Mouse (Mus musculus) thymus, postnatal 14 days (tissue): ENCODE data around the gene Sfr1.
A peak's percentile ranks its signal among the peaks of the same experiment; 100 is the strongest.

Experiments
- DNase-seq: peaks from one replicate; pipeline ENCODE4 v3.0.0; 2021

The Sfr1 gene

GRCm38 (mm10) chr19:47753921-47754320 is 22.4 kb downstream of the Sfr1 start:
- DNase-seq, result no peak

GRCm38 (mm10) chr19:47754931-47755330 is 23.4 kb downstream of the Sfr1 start:
- DNase-seq, result no peak

- DNase-seq, result no peak
Measured at GRCm38 (mm10) chr19:47755625-47756024, 24.1 kb downstream of the Sfr1 start.

- DNase-seq, result no peak
Measured at GRCm38 (mm10) chr19:47777847-47778246, 46.4 kb downstream of the Sfr1 start.

GRCm38 (mm10) chr19:47780145-47780544 is 48.7 kb downstream of the Sfr1 start:
- DNase-seq, result no peak

- peak; percentile 12 for DNase-seq
Measured at GRCm38 (mm10) chr19:47780972-47781371, 49.5 kb downstream of the Sfr1 start.

GRCm38 (mm10) chr19:47783898-47784297 is 52.4 kb downstream of the Sfr1 start:
- no peak for DNase-seq
